Mouse (Mus musculus) neutrophil, adult 83 days (primary cell): ENCODE measurements around the gene Ap1g1. TPM values are rescaled to one million over a fixed set of nuclear protein-coding genes. Genes with fewer than 3 reads are reported as not detected.

Experiments used
- total RNA-seq, 2 experiments: library from RNA; stranded (reverse); gene quantifications; one replicate each; pipeline ENCODE4 v1.2.4; 2023

Gene Ap1g1
- 10 to 100 TPM; 73.2 to 79.5 TPM for total RNA-seq

GRCm38 (mm10) chr8:109778280-109778977, at the start of gene Ap1g1:
Gene Ap1g1 (plus strand): TSS chr8:109778554.

GRCm38 (mm10) chr8:109737237-109738048, 40.9 kb upstream of the Ap1g1 start, which contains the start of gene Atxn1l:
Gene Atxn1l (minus strand): TSS chr8:109737739.

GRCm38 (mm10) chr8:109868003-109868679, 89.8 kb downstream of the Ap1g1 start, which contains the start of gene Phlpp2:
Gene Phlpp2 (plus strand): TSS chr8:109868542.

Other genes with a start within 250 kb of the Ap1g1 start
- gene Dhx38, start 212.7 kb upstream of the Ap1g1 start, total RNA-seq, result 10 to 100 TPM; 60.8 to 62.8 TPM
- 10 to 100 TPM; 10.3 to 14.0 TPM for gene Txnl4b, start 212.7 kb upstream of the Ap1g1 start, total RNA-seq
- gene Hp, start 199.4 kb upstream of the Ap1g1 start, total RNA-seq, result 1,000 to 10,000 TPM in 1 of 2 experiments, 100 to 1,000 TPM in 1; 961 to 1,018 TPM
- gene Dhodh, start 169.9 kb upstream of the Ap1g1 start, total RNA-seq, result 1 to 10 TPM; 5.4 to 9.0 TPM
- gene Pkd1l3, start 164.0 kb upstream of the Ap1g1 start, total RNA-seq, result under 1 TPM in 1 of 2 experiments, not detected in 1; 0.22 TPM
- 10 to 100 TPM; 75.5 to 86.4 TPM for gene Ist1, start 85.3 kb upstream of the Ap1g1 start, total RNA-seq
- gene Zfp821, start 73.0 kb upstream of the Ap1g1 start, total RNA-seq, result 10 to 100 TPM; 12.6 to 14.3 TPM
- gene Atxn1l, start 40.8 kb upstream of the Ap1g1 start, total RNA-seq, result 10 to 100 TPM; 28.8 to 30.4 TPM
- gene Phlpp2, start 90.0 kb downstream of the Ap1g1 start, total RNA-seq, result 1 to 10 TPM; 6.4 to 6.6 TPM
- gene Marveld3, start 183.6 kb downstream of the Ap1g1 start, total RNA-seq, result not detected
- not detected for gene Tat, start 211.9 kb downstream of the Ap1g1 start, total RNA-seq